Mouse (Mus musculus): ENCODE data around the gene Scpep1.

DNA sequence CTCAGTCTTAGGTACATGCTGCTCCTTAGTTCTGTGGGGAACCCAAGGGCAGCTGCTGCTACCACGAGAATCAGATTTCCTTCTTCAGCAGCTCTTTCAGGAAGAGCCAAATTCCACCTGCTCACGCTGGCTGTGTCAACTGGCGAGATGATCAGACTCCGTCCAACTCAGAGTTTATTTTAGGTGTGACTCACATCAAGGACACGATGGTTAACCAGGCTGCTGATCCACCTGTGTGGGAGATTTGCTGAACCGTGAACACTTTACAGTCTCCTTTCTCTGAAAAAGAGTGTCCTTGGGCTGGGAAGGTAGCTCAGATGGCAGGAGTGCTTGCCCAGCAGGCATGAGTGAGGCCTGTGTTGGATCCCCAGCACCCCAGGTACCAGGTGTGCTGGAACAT is 52.5 kb downstream of the Scpep1 start:
- TF ChIP-seq CHD2 (IDR thresholded peaks at IDR 0.05; ENCODE audit: low read depth, low read length) (no peak), ZNF384 (IDR thresholded peaks at IDR 0.05; ENCODE audit: low read depth, low read length) (no peak), HCFC1 (IDR thresholded peaks at IDR 0.05; ENCODE audit: borderline replicate concordance, insufficient read depth, low read length) (no peak), ZC3H11A (IDR thresholded peaks at IDR 0.05; ENCODE audit: borderline replicate concordance, low read depth, low read length) (no peak), MAFK (IDR thresholded peaks at IDR 0.05; ENCODE audit: insufficient read depth, low read depth, low read length) (no peak)

Measured in ES-E14 (cell line).